Mouse (Mus musculus) heart, adult 2 months (tissue): Measurements from ENCODE around the gene Gm49318. TPM values are rescaled to one million over a fixed set of nuclear protein-coding genes. Genes with fewer than 3 reads are reported as not detected.

Experiments used
- DNase-seq, 2 experiments: peaks; one replicate each; pipeline ENCODE4 v3.0.0; 2021
- H3K27ac ChIP-seq: fragments of 200-600 bp; 2 replicates; pipeline ENCODE4 v1.8.1; 2022
- H3K27me3 ChIP-seq: fragments of 200-500 bp; 2 replicates; pipeline ENCODE4 v1.6.1; 2012; ENCODE audit warnings: mild to moderate bottlenecking, low read length, inconsistent platforms, mixed read lengths; ENCODE audit not compliant: control insufficient read depth, insufficient read depth
- H3K36me3 ChIP-seq: fragments of 200-500 bp; 2 replicates; pipeline ENCODE4 v1.6.1; 2012; ENCODE audit warnings: low read length, inconsistent platforms; ENCODE audit not compliant: control insufficient read depth, insufficient read depth
- H3K4me1 ChIP-seq: fragments of 200-500 bp; 2 replicates; pipeline ENCODE4 v1.6.1; 2011; ENCODE audit warnings: low read length; ENCODE audit not compliant: control insufficient read depth, insufficient read depth
- H3K4me3 ChIP-seq: fragments of 200-600 bp; 2 replicates; pipeline ENCODE4 v1.8.1; 2022
- H3K79me2 ChIP-seq: fragments of 200-500 bp; replicated peaks from 2 replicates; pipeline ENCODE4 v1.6.1; 2012; ENCODE audit warnings: mild to moderate bottlenecking, inconsistent platforms, low read length, moderate library complexity, mixed read lengths; ENCODE audit not compliant: control insufficient read depth, insufficient read depth
- H3K9ac ChIP-seq: fragments of 200-500 bp; 2 replicates; pipeline ENCODE4 v1.6.1; 2012; ENCODE audit warnings: low read depth, mild to moderate bottlenecking, control low read depth, inconsistent platforms, low read length, mixed read lengths
- CTCF ChIP-seq: fragments of 200-600 bp; IDR thresholded peaks from 2 replicates; pipeline ENCODE4 v1.8.1; 2022; ENCODE audit warnings: antibody characterized with exemption, mild to moderate bottlenecking, moderate library complexity
- EP300 ChIP-seq: fragments of 200-500 bp; IDR thresholded peaks from 2 replicates; pipeline ENCODE4 v1.6.1; 2011; ENCODE audit warnings: low read depth, low read length, control low read depth; ENCODE audit not compliant: insufficient read depth
- POLR2A ChIP-seq: fragments of 200-500 bp; IDR thresholded peaks from 2 replicates; pipeline ENCODE4 v1.6.1; 2011; ENCODE audit warnings: mild to moderate bottlenecking, low read depth, low read length, control low read depth; ENCODE audit not compliant: insufficient read depth
- WGBS: fragments of 180-500 bp; shearing (Covaris S2); methylation state at CpG from one replicate; pipeline ENCODE4 v1.1.7; 2018; 5-methylcytosine and 5-hydroxymethylcytosine counted together
- intact Hi-C: fragments of 180-260 bp; cut with DNase I; formaldehyde crosslinking; loops from one replicate; pipeline ENCODE4 v1.15.1; 2025
- polyA plus RNA-seq: library from polyadenylated mRNA; depleted of rRNA; stranded (reverse); fragments of >200 nt; gene quantifications from 2 replicates; pipeline ENCODE4 v1.2.3, GENCODE M21; 2012
- total RNA-seq, 2 experiments: library from RNA; stranded (reverse); gene quantifications; 2 replicates each; pipeline ENCODE4 v1.2.3; 2021

Gene Gm49318
- total and polyA plus RNA-seq, 3 experiments = 0.52 TPM; not detected in 2

- H3K27me3 ChIP-seq = no peaks in the 10 kb centered on the region
- H3K36me3 ChIP-seq = no peaks in the 10 kb centered on the region
- 84% methylated on average over 5 of the region's 5 CpGs for WGBS
- H3K27ac ChIP-seq = no peak overlapping the region
- intact Hi-C loops = no loop called here
- no peak overlapping the region for H3K4me3 ChIP-seq
- DNase-seq = no peak
- TF ChIP-seq EP300 (no peak), CTCF (no peak), POLR2A (no peak)
- no peaks in the 10 kb centered on the region for H3K4me1 ChIP-seq
- H3K9ac ChIP-seq = no peak overlapping the region
- H3K79me2 ChIP-seq = no peaks in the 10 kb centered on the region
These were observed 60.0 kb downstream of the Gm49318 start for GRCm38 (mm10) chr9:22011055-22011454.

GRCm38 (mm10) chr9:22004546-22004945 is 66.5 kb downstream of the Gm49318 start:
- intact Hi-C loops = loop anchor here (5.0 to 10.0 kb wide), 3 partner anchors 68 to 153 kb away; partner anchors contain the start of genes Elof1, Gm49318, Pigyl and Zfp653
- 92% methylated on average over 12 of the region's 12 CpGs for WGBS
- H3K4me3 ChIP-seq = no peak overlapping the region
- H3K27me3 ChIP-seq = no peaks in the 10 kb centered on the region
- no peak for DNase-seq
- TF ChIP-seq EP300 (no peak), CTCF (no peak), POLR2A (no peak)
- H3K4me1 ChIP-seq = peaks cover 4% of the 10 kb centered on the region
- no peaks in the 10 kb centered on the region for H3K36me3 ChIP-seq
- no peak overlapping the region for H3K9ac ChIP-seq
- H3K27ac ChIP-seq = no peak overlapping the region
- H3K79me2 ChIP-seq = no peaks in the 10 kb centered on the region

- Histone ChIP-seq H3K79me2 (no peaks in the 10 kb centered on the region), H3K27ac (peak overlapping the region; percentile 63), H3K4me1 (peaks cover 4% of the 10 kb centered on the region), H3K27me3 (no peaks in the 10 kb centered on the region), H3K4me3 (peak overlapping the region; percentile 70), H3K36me3 (no peaks in the 10 kb centered on the region), H3K9ac (peak overlapping the region; percentile 52)
- intact Hi-C loops = loop anchor here (2.0 to 10.0 kb wide), 4 partner anchors 48 to 154 kb away; partner anchors contain the start of genes Elof1, Gm49318, Pigyl and Swsap1
- DNase-seq = no peak
- TF ChIP-seq CTCF = no peak
- no peak for TF ChIP-seq POLR2A
- no peak for TF ChIP-seq EP300
- WGBS = under 1% methylated on average over 18 of the region's 18 CpGs
These were observed 67.9 kb downstream of the Gm49318 start for GRCm38 (mm10) chr9:22003163-22003554.

- H3K27ac ChIP-seq = peak within 1 kb of the TSS; percentile 63
- no peaks in the 10 kb centered on the region for H3K27me3 ChIP-seq
- peak; percentile 98 to 100 for DNase-seq
- H3K4me1 ChIP-seq = peaks cover 4% of the 10 kb centered on the region
- H3K4me3 ChIP-seq = peak within 1 kb of the TSS; percentile 70
- no peaks in the 10 kb centered on the region for H3K36me3 ChIP-seq
- no peaks in the 10 kb centered on the region for H3K79me2 ChIP-seq
- H3K9ac ChIP-seq = peak within 1 kb of the TSS; percentile 52
- WGBS = 7% methylated on average over 57 of the region's 57 CpGs
- intact Hi-C loops = loop anchor here (2.0 to 10.0 kb wide), 4 partner anchors 48 to 155 kb away; partner anchors contain the start of genes Elof1, Gm49318, Pigyl and Swsap1
- TF ChIP-seq CTCF (0 out of 2 replicates have a peak, but pooled peaks have one; percentile 4), POLR2A (peak; percentile 94), EP300 (peak; percentile 89; the same call in 1 of the 2 replicates)
These were observed 68.6 kb downstream of the Gm49318 start, which contains the start of the genes Ccdc151 and Prkcsh for GRCm38 (mm10) chr9:22002194-22003162. Gene Ccdc151 (minus strand): TSS chr9:22002634. Gene Prkcsh (plus strand): TSS chr9:22002806.

- 92% methylated on average over 4 of the region's 4 CpGs for WGBS
- Histone ChIP-seq H3K9ac (no peak overlapping the region), H3K27me3 (no peaks in the 10 kb centered on the region), H3K4me1 (peaks cover 4% of the 10 kb centered on the region), H3K79me2 (no peaks in the 10 kb centered on the region), H3K4me3 (no peak overlapping the region), H3K27ac (no peak overlapping the region), H3K36me3 (no peaks in the 10 kb centered on the region)
- no peak for TF ChIP-seq POLR2A
- no peak for TF ChIP-seq EP300
- TF ChIP-seq CTCF = no peak
- intact Hi-C loops = loop anchor here (2.0 to 10.0 kb wide), 4 partner anchors 47 to 156 kb away; partner anchors contain the start of genes Elof1, Gm49318, Pigyl and Swsap1
- DNase-seq = no peak
These were observed 69.4 kb downstream of the Gm49318 start for GRCm38 (mm10) chr9:22001633-22002032.

GRCm38 (mm10) chr9:22000296-22000695 is 70.8 kb downstream of the Gm49318 start:
- Histone ChIP-seq H3K27me3 (no peaks in the 10 kb centered on the region), H3K4me3 (no peak overlapping the region), H3K79me2 (no peaks in the 10 kb centered on the region), H3K4me1 (peaks cover 4% of the 10 kb centered on the region), H3K9ac (no peak overlapping the region), H3K27ac (no peak overlapping the region), H3K36me3 (no peaks in the 10 kb centered on the region)
- TF ChIP-seq POLR2A (no peak), EP300 (no peak), CTCF (no peak)
- intact Hi-C loops = loop anchor here (5.0 to 10.0 kb wide), 3 partner anchors 72 to 157 kb away; partner anchors contain the start of genes Elof1, Gm49318, Pigyl and Zfp653
- WGBS = 90% methylated on average over 6 of the region's 6 CpGs
- no peak for DNase-seq
